Mouse (Mus musculus): Measurements from ENCODE around the gene Gbe1.

GRCm38 (mm10) chr16:70319388-70319787, 5.6 kb downstream of the Gbe1 start:
- TF ChIP-seq ZC3H11A (IDR thresholded peaks at IDR 0.05; ENCODE audit: borderline replicate concordance, low read depth, low read length) (no peak), CHD2 (IDR thresholded peaks at IDR 0.05; ENCODE audit: low read depth, low read length) (no peak), ZNF384 (IDR thresholded peaks at IDR 0.05; ENCODE audit: low read depth, low read length) (no peak), MAFK (IDR thresholded peaks at IDR 0.05; ENCODE audit: insufficient read depth, low read depth, low read length) (no peak)
